Mouse (Mus musculus): ENCODE measurements around the gene Adam30. TPM values are rescaled to one million over a fixed set of nuclear protein-coding genes. Genes with fewer than 3 reads are reported as not detected.
"Not testable (repeated sequence)": the region's sequence is repeated elsewhere in the genome, so short reads cannot be mapped to it uniquely, and the experiment has no call there.

The Adam30 gene
- not detected in 2 replicates for polyA plus RNA-seq (2015; fragmentation: Nextera tagmentation; extraction: Ambion mirVana)

DNA sequence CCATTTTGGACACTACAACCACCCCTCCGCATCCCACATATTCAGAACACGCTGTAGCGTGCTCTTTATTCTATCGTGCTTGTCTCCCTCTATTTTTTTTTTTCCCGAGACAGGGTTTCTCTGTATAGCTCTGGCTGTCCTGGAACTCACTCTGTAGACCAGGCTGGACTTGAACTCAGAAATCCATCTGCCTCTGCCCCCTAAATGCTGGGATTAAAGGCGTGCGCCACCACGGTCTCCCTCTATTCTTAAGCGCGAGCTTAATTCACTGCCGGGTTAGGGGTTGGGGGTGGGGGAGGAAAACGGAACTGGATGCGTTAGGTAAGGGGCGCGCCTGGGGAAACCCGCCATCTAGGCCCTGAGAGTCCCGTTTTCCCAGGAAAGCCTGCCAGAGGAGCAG, at the start of gene Adam30:
Adam30 (plus strand) TSS at position 301 of the 400 bp plus-strand sequence.
- Histone ChIP-seq H3K4me2 (replicated peaks) (no peak within 1 kb of the TSS), H3K4me1 (no peaks in the 10 kb centered on the region), H3K9me3 (replicated peaks) (no peaks in the 10 kb centered on the region), H3K36me3 (no peaks in the 10 kb centered on the region), H3K27ac (replicated peaks) (no peak within 1 kb of the TSS), H3K9ac (no peak within 1 kb of the TSS), H3K4me3 (replicated peaks) (no peak within 1 kb of the TSS), H3K27me3 (no peaks in the 10 kb centered on the region)
- ATAC-seq (ENCODE audit: insufficient number of reproducible peaks, low FRiP score, low TSS enrichment, low read depth): no peak
- WGBS: 87% methylated on average over 17 of the region's 17 CpGs

DNA sequence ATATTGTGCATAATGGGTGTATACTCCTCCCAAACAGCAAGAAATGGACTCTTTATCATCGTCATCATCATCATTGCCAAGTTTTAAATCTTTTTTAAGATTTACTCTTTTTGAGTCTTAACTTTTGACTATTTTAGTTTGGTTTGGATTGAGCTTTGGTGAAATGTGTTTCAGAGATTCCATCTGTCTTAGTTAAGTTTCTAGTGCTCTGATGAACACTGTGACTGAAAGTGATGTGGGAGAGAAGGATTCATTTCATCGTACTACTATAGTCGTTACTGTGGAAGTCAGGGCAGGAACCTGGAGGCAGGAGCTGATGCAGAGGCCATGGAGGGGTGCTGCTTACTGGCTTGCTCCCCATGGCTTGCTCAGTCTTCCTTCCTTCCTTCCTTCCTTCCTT, 42.2 kb upstream of the Adam30 start:
- H3K27me3 ChIP-seq: no peaks in the 10 kb centered on the region
- no peak overlapping the region for H3K4me3 ChIP-seq (replicated peaks)
- H3K9me3 ChIP-seq (replicated peaks): no peaks in the 10 kb centered on the region
- 93% methylated on average over 3 of the region's 3 CpGs for WGBS
- H3K4me2 ChIP-seq (replicated peaks): no peak overlapping the region
- H3K4me1 ChIP-seq: no peaks in the 10 kb centered on the region
- no peak overlapping the region for H3K27ac ChIP-seq (replicated peaks)
- no peak overlapping the region for H3K9ac ChIP-seq
- peaks cover 70% of the 10 kb centered on the region for H3K36me3 ChIP-seq
- ATAC-seq (ENCODE audit: insufficient number of reproducible peaks, low FRiP score, low TSS enrichment, low read depth): no peak

DNA sequence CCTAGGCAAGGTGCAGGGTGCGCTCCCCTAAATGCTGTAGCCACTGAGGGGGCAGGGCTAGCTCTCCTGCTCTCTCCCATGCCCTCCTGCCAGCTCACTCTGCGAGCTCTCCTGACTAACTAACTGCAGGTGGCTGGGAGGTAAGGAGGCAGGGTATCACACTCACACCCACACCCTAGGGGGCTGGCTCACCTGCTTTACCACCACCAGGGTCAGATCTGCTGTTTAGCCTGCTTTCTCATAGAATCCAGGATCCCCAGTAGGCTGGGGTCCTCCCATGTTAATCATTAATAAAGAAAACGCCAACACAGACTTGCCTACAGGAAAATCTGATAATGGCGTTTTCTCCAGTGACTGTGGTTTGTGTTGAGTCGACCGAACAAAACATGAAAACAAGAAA, 41.1 kb upstream of the Adam30 start:
- peaks cover 72% of the 10 kb centered on the region for H3K36me3 ChIP-seq
- H3K4me3 ChIP-seq (replicated peaks): no peak overlapping the region
- no peak overlapping the region for H3K9ac ChIP-seq
- no peaks in the 10 kb centered on the region for H3K4me1 ChIP-seq
- no peaks in the 10 kb centered on the region for H3K27me3 ChIP-seq
- 76% methylated on average over 6 of the region's 6 CpGs for WGBS
- no peak for ATAC-seq (ENCODE audit: insufficient number of reproducible peaks, low FRiP score, low TSS enrichment, low read depth)
- no peaks in the 10 kb centered on the region for H3K9me3 ChIP-seq (replicated peaks)
- H3K27ac ChIP-seq (replicated peaks): no peak overlapping the region
- no peak overlapping the region for H3K4me2 ChIP-seq (replicated peaks)

DNA sequence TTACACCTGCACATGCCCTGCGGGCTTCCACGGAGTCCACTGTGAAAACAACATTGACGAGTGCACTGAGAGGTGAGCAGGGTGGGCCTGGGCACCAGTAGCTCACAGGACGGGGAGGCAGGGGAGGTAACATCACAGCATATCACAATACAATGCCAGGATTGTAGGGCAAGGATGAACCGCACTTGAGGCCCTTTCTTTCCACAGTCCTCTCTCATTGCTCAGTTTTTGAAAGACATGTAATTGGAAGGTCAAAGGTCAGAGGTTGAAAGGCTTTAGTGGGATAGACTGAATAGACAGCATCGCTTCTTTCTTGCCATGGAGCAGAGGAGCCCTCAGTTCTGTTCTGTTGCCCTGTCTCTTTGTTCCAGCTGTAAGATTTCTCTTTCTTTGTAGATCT, 39.5 kb upstream of the Adam30 start:
- Histone ChIP-seq H3K27ac (replicated peaks) (no peak overlapping the region), H3K4me2 (replicated peaks) (no peak overlapping the region), H3K4me1 (no peaks in the 10 kb centered on the region), H3K36me3 (peaks cover 76% of the 10 kb centered on the region), H3K4me3 (replicated peaks) (no peak overlapping the region), H3K27me3 (no peaks in the 10 kb centered on the region), H3K9ac (no peak overlapping the region), H3K9me3 (replicated peaks) (no peaks in the 10 kb centered on the region)
- 55% methylated on average over 6 of the region's 6 CpGs for WGBS
- no peak for ATAC-seq (ENCODE audit: insufficient number of reproducible peaks, low FRiP score, low TSS enrichment, low read depth)

DNA sequence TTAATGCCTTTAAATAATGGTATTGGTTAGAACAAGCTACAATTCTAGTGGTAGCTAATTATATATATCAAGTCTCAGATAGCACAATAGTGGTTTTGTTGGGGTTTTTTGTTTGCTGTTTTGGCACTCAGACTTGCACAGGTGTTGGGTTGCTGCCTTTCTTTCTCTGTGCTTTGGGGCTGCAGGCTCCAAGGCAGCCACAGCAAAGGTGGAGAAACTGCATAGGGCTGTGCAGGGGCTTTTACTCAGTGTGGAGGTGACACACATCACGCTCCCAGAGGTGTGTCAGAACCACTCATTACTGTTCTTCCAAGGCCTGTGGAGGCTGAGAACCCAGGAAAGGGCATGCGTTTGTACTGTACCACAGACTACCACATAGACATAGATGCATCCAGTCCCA, 32.7 kb upstream of the Adam30 start:
- H3K36me3 ChIP-seq: peaks cover 75% of the 10 kb centered on the region
- H3K4me2 ChIP-seq (replicated peaks): no peak overlapping the region
- H3K9me3 ChIP-seq (replicated peaks): no peaks in the 10 kb centered on the region
- H3K9ac ChIP-seq: no peak overlapping the region
- H3K27ac ChIP-seq (replicated peaks): no peak overlapping the region
- H3K4me3 ChIP-seq (replicated peaks): no peak overlapping the region
- ATAC-seq (ENCODE audit: insufficient number of reproducible peaks, low FRiP score, low TSS enrichment, low read depth): peak; percentile 63
- no peaks in the 10 kb centered on the region for H3K4me1 ChIP-seq
- H3K27me3 ChIP-seq: no peaks in the 10 kb centered on the region
- WGBS: 86% methylated on average over 2 of the region's 2 CpGs

DNA sequence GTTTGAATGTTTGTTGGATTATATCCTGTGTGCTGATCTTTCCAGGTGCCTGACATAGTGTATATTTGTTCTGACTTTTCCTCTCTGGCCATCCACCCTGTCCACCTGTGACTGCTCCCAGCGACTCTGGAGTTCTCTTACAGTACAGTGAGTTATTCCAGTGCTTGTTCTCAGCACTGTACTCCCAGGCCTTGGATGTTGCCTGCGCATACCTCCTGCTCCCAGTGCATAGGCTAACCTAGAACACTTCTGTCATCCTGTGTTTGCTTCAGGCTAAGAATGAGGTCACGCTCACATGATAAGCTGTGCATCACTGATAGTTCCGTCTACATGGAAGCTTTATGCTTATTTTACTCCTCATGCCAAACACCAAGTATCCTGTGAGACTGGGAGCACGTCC, 31.7 kb upstream of the Adam30 start:
- H3K27me3 ChIP-seq: no peaks in the 10 kb centered on the region
- no peak overlapping the region for H3K4me2 ChIP-seq (replicated peaks)
- 87% methylated on average over 5 of the region's 5 CpGs for WGBS
- no peak overlapping the region for H3K9ac ChIP-seq
- peaks cover 73% of the 10 kb centered on the region for H3K36me3 ChIP-seq
- no peaks in the 10 kb centered on the region for H3K9me3 ChIP-seq (replicated peaks)
- H3K27ac ChIP-seq (replicated peaks): no peak overlapping the region
- ATAC-seq (ENCODE audit: insufficient number of reproducible peaks, low FRiP score, low TSS enrichment, low read depth): no peak
- no peaks in the 10 kb centered on the region for H3K4me1 ChIP-seq
- H3K4me3 ChIP-seq (replicated peaks): no peak overlapping the region

DNA sequence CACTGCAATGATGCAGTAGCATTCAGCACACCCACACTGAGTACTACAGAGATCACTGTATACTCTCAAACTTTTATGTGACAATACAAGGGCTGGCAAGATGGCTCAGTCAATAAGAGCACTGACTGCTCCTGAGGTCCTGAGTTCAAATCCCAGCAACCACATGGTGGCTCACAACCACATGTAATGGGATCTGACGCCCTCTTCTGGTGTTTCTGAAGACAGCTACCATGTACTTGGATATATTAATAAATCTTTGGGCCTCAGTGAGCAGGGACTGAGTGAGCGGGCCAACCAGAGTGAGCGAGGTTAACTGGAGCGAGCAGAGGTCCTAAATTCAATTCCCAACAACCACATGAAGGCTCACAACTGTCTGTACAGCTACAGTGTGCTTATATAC, 28.3 kb upstream of the Adam30 start:
- not testable (repeated sequence) for H3K27ac ChIP-seq (replicated peaks); H3K4me3 ChIP-seq (replicated peaks); H3K9ac ChIP-seq; H3K4me1 ChIP-seq; ATAC-seq (ENCODE audit: insufficient number of reproducible peaks, low FRiP score, low TSS enrichment, low read depth); H3K27me3 ChIP-seq; H3K9me3 ChIP-seq (replicated peaks); H3K4me2 ChIP-seq (replicated peaks)
- WGBS: 91% methylated on average over 4 of the region's 4 CpGs
- H3K36me3 ChIP-seq: peaks cover 76% of the 10 kb centered on the region

DNA sequence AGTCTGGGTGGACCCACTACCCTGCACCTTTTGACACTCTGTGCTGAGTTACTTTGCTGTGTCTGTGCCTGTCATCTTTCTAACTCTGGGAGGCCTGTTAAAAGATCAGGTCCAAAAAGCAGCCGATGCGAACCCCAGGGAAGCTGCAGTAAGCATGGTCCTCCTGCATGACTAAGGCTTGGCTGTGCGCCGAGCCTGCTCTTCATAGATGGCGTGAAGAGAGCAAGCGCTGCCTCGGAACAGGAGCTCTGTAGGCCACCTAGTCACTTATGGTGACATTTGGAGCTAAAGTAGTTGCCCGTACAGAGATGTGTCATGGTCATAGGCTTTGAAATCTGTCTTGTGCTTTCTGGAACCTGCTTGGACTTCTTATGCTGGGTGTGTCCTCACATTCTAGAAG, 27.8 kb upstream of the Adam30 start:
- Histone ChIP-seq H3K27me3 (no peaks in the 10 kb centered on the region), H3K4me2 (replicated peaks) (no peak overlapping the region), H3K9ac (no peak overlapping the region), H3K27ac (replicated peaks) (no peak overlapping the region), H3K9me3 (replicated peaks) (no peaks in the 10 kb centered on the region), H3K36me3 (peaks cover 80% of the 10 kb centered on the region), H3K4me3 (replicated peaks) (no peak overlapping the region), H3K4me1 (no peaks in the 10 kb centered on the region)
- 89% methylated on average over 8 of the region's 8 CpGs for WGBS
- no peak for ATAC-seq (ENCODE audit: insufficient number of reproducible peaks, low FRiP score, low TSS enrichment, low read depth)

DNA sequence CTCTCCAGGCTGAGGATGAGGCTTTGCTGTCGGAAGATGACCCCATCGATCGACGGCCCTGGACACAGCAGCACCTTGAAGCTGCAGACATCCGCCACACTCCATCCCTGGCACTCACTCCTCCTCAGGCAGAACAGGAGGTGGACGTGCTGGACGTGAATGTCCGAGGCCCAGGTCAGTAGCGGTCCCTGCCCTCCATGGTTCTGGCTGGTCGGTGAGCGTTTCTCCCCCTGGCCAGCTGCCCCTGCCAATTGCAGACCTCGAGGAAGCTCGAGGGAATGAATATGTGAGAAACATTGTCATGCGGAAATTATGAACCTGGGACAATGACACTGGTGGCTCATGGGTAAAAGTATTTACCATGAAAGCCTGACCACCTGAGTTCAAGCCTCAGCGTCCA, 19.0 kb upstream of the Adam30 start:
- H3K4me1 ChIP-seq: no peaks in the 10 kb centered on the region
- H3K4me3 ChIP-seq (replicated peaks): no peak overlapping the region
- no peak overlapping the region for H3K9ac ChIP-seq
- peaks cover 96% of the 10 kb centered on the region for H3K36me3 ChIP-seq
- H3K27ac ChIP-seq (replicated peaks): no peak overlapping the region
- ATAC-seq (ENCODE audit: insufficient number of reproducible peaks, low FRiP score, low TSS enrichment, low read depth): no peak
- no peaks in the 10 kb centered on the region for H3K9me3 ChIP-seq (replicated peaks)
- H3K4me2 ChIP-seq (replicated peaks): no peak overlapping the region
- WGBS: 93% methylated on average over 15 of the region's 15 CpGs
- no peaks in the 10 kb centered on the region for H3K27me3 ChIP-seq

DNA sequence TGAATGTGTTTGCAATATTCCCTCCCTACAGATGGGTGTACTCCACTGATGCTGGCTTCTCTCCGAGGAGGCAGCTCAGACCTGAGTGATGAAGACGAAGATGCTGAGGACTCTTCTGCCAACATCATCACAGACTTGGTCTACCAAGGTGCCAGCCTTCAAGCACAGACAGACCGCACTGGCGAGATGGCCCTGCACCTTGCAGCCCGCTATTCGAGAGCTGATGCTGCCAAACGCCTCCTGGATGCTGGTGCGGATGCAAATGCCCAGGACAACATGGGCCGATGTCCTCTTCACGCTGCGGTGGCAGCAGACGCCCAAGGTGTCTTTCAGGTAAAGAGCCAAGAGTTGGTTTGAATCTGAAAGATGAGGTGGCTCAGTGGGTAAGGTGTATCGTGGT, 17.6 kb upstream of the Adam30 start:
- no peaks in the 10 kb centered on the region for H3K4me1 ChIP-seq
- H3K27ac ChIP-seq (replicated peaks): no peak overlapping the region
- no peak overlapping the region for H3K4me2 ChIP-seq (replicated peaks)
- H3K27me3 ChIP-seq: no peaks in the 10 kb centered on the region
- peaks cover 96% of the 10 kb centered on the region for H3K36me3 ChIP-seq
- H3K4me3 ChIP-seq (replicated peaks): no peak overlapping the region
- 92% methylated on average over 13 of the region's 13 CpGs for WGBS
- no peak overlapping the region for H3K9ac ChIP-seq
- no peaks in the 10 kb centered on the region for H3K9me3 ChIP-seq (replicated peaks)
- no peak for ATAC-seq (ENCODE audit: insufficient number of reproducible peaks, low FRiP score, low TSS enrichment, low read depth)

DNA sequence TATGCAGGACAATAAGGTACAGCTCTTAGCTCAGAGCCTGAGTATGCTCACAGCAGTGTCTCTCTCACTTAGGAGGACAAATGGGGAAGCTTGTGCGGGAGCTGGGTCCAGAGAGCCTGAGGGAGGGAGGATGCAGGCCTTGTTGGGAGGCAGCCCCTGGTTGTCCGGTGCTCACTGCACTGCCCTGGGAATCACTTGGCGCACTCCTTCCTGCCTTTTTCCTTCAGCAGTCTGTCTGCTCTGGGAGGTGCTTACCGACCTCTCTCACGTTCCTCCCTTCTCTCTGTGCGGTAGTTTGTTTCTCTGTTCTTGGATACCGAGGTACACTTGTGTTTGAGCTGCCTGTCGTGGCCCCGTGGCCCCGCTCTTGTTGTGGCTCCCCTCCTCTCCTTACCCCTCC, 15.2 kb upstream of the Adam30 start:
- Histone ChIP-seq H3K4me1 (no peaks in the 10 kb centered on the region), H3K4me3 (replicated peaks) (no peak overlapping the region), H3K36me3 (peaks cover 91% of the 10 kb centered on the region), H3K9me3 (replicated peaks) (no peaks in the 10 kb centered on the region), H3K27ac (replicated peaks) (no peak overlapping the region), H3K27me3 (no peaks in the 10 kb centered on the region), H3K4me2 (replicated peaks) (no peak overlapping the region), H3K9ac (no peak overlapping the region)
- ATAC-seq (ENCODE audit: insufficient number of reproducible peaks, low FRiP score, low TSS enrichment, low read depth): no peak
- 77% methylated on average over 10 of the region's 10 CpGs for WGBS

DNA sequence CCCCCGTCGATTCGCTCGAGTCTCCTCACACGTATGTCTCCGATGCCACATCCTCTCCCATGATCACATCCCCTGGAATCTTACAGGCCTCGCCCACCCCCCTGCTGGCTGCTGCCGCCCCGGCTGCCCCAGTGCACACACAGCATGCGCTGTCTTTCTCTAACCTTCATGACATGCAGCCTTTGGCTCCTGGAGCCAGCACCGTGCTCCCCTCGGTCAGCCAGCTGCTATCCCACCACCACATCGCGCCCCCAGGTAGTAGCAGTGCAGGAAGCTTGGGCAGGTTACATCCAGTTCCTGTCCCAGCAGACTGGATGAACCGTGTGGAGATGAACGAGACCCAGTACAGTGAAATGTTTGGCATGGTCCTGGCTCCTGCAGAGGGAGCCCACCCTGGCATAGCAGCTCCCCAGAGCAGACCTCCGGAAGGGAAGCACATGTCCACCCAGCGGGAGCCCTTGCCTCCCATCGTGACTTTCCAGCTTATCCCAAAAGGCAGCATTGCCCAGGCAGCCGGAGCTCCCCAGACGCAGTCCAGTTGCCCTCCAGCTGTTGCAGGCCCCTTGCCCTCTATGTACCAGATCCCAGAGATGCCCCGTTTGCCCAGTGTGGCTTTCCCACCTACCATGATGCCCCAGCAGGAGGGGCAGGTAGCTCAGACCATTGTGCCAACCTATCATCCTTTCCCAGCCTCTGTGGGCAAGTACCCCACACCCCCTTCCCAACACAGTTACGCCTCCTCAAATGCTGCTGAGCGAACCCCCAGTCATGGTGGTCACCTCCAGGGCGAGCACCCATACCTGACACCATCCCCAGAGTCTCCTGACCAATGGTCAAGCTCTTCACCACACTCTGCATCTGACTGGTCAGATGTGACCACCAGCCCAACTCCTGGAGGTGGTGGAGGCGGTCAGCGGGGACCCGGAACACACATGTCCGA, 13.7 kb upstream of the Adam30 start:
- Histone ChIP-seq H3K4me2 (replicated peaks) (no peak overlapping the region), H3K36me3 (peaks cover 90% of the 10 kb centered on the region), H3K27ac (replicated peaks) (no peak overlapping the region), H3K27me3 (no peaks in the 10 kb centered on the region), H3K4me3 (replicated peaks) (no peak overlapping the region), H3K9me3 (replicated peaks) (no peaks in the 10 kb centered on the region), H3K9ac (no peak overlapping the region), H3K4me1 (no peaks in the 10 kb centered on the region)
- WGBS: 93% methylated on average over 29 of the region's 29 CpGs
- peak; percentile 5; the same call in 1 of the 2 replicates for ATAC-seq (ENCODE audit: insufficient number of reproducible peaks, low FRiP score, low TSS enrichment, low read depth)
